ENCODE assay signal across 8 mouse cellular contexts in genomic region chr12:99640214-99641151, GRCm38 (mm10).
DNase-seq lines count a peak whose midpoint lies in the region; ATAC-seq and TF ChIP-seq lines count a peak whose summit lies in the region.

No protein-coding gene starts in this region.

- peak; percentile 73 for ATAC-seq in forebrain, embryonic 15.5 days (replicated peaks)
- no peak for ATAC-seq in intestine, embryonic 15.5 days

- no peak for TF ChIP-seq CTCF in cerebellum, adult 2 months (IDR thresholded peaks at IDR 0.05; ENCODE audit: borderline replicate concordance, insufficient read depth, low read depth, low read length)
- TF ChIP-seq CTCF in MEL (IDR thresholded peaks at IDR 0.05 in 2 of 3, conservative IDR thresholded peaks at IDR 0.05 in 1 of 3; ENCODE audit: control insufficient read depth in 1 of 3, insufficient read depth in 1 of 3, low read depth in 2 of 3, low read length in 3 of 3, poor library complexity in 1 of 3, severe bottlenecking in 1 of 3) = no peak
- TF ChIP-seq CTCF in small intestine, adult 2 months (IDR thresholded peaks at IDR 0.05; ENCODE audit: extremely low read depth, insufficient read length, insufficient replicate concordance, low read depth, low read length) = no peak

- no peaks in the 10 kb centered on the region for H3K79me2 ChIP-seq in MEL (ENCODE audit: control insufficient read depth, insufficient read depth, low read length, poor library complexity)

- peak overlapping the region; percentile 46 for H3K9ac ChIP-seq in MEL (ENCODE audit: control insufficient read depth, low read depth, low read length, poor library complexity, severe bottlenecking)
- H3K9ac ChIP-seq in forebrain, embryonic 15.5 days (replicated peaks) = peak overlapping the region; percentile 27; the same call in 1 of the 2 replicates
- no peak overlapping the region for H3K9ac ChIP-seq in intestine, embryonic 15.5 days

- TF ChIP-seq POLR2A in cerebellum, adult 2 months (IDR thresholded peaks at IDR 0.05; ENCODE audit: borderline replicate concordance, insufficient read depth, low read length) = no peak
- peak in 1 of 2 experiments; percentile 29; a peak in 1 of 4 replicates for TF ChIP-seq POLR2A in MEL (IDR thresholded peaks at IDR 0.05; ENCODE audit: control insufficient read depth in 1 of 2, insufficient read depth in 1 of 2, low read depth in 1 of 2, low read length in 2 of 2, poor library complexity in 1 of 2)
- no peak for TF ChIP-seq POLR2A in small intestine, adult 2 months (IDR thresholded peaks at IDR 0.05; ENCODE audit: low read depth, low read length)

- peak overlapping the region; percentile 30 for H3K4me3 ChIP-seq in cerebellum, adult 2 months (replicated peaks; ENCODE audit: insufficient read depth, low read depth, low read length)
- peak overlapping the region; percentile 48 to 62 for H3K4me3 ChIP-seq in MEL (ENCODE audit: control insufficient read depth in 1 of 2, insufficient read depth in 1 of 2, low read depth in 2 of 2, low read length in 2 of 2)
- peak overlapping the region; percentile 17 for H3K4me3 ChIP-seq in forebrain, embryonic 15.5 days
- no peak overlapping the region for H3K4me3 ChIP-seq in intestine, embryonic 15.5 days (replicated peaks)
- peak overlapping the region; percentile 43 for H3K4me3 ChIP-seq in small intestine, adult 2 months (ENCODE audit: low read depth, low read length)

- WGBS in cerebellum, adult 2 months = 23% methylated on average over 18 of the region's 18 CpGs
- WGBS in forebrain, embryonic 15.5 days = under 1% methylated on average over 18 of the region's 18 CpGs
- 32% methylated on average over 18 of the region's 18 CpGs for WGBS in intestine, embryonic 15.5 days
- 48% methylated on average over 18 of the region's 18 CpGs for WGBS in small intestine, adult 2 months

- no peaks in the 10 kb centered on the region for H3K9me3 ChIP-seq in MEL (replicated peaks; ENCODE audit: insufficient read depth, low read length)
- no peaks in the 10 kb centered on the region; the same call in 1 of the 2 replicates for H3K9me3 ChIP-seq in forebrain, embryonic 15.5 days
- H3K9me3 ChIP-seq in intestine, embryonic 15.5 days = no peaks in the 10 kb centered on the region

- no peak; a peak in 1 of 4 replicates for TF ChIP-seq EP300 in MEL (IDR thresholded peaks at IDR 0.05; ENCODE audit: low read depth in 1 of 2, low read length in 2 of 2)

- H3K4me2 ChIP-seq in forebrain, embryonic 15.5 days (replicated peaks) = peak overlapping the region; percentile 48
- H3K4me2 ChIP-seq in intestine, embryonic 15.5 days (replicated peaks) = peak overlapping the region; percentile 28

- no peaks in the 10 kb centered on the region for H3K27me3 ChIP-seq in cerebellum, adult 2 months (ENCODE audit: control insufficient read depth, insufficient read depth, low read length)
- H3K27me3 ChIP-seq in MEL (ENCODE audit: control insufficient read depth in 1 of 2, insufficient read depth in 2 of 2, low read length in 2 of 2) = no peaks in the 10 kb centered on the region
- no peaks in the 10 kb centered on the region for H3K27me3 ChIP-seq in forebrain, embryonic 15.5 days
- H3K27me3 ChIP-seq in intestine, embryonic 15.5 days (replicated peaks) = no peaks in the 10 kb centered on the region
- H3K27me3 ChIP-seq in small intestine, adult 2 months (ENCODE audit: control insufficient read depth, insufficient read depth, low read length) = no peaks in the 10 kb centered on the region

- TF ChIP-seq RAD21 in MEL (IDR thresholded peaks at IDR 0.05; ENCODE audit: low read depth, low read length) = no peak

- H3K36me3 ChIP-seq in MEL (ENCODE audit: control insufficient read depth in 1 of 2, insufficient read depth in 2 of 2, low read length in 2 of 2) = peaks cover 0 to 5% of the 10 kb centered on the region in 2 experiments; a peak in 2 of 4 replicates
- no peaks in the 10 kb centered on the region for H3K36me3 ChIP-seq in forebrain, embryonic 15.5 days
- H3K36me3 ChIP-seq in intestine, embryonic 15.5 days = no peaks in the 10 kb centered on the region
- no peaks in the 10 kb centered on the region for H3K36me3 ChIP-seq in small intestine, adult 2 months (ENCODE audit: control insufficient read depth, insufficient read depth, low read length)

- no peak for DNase-seq in cerebellum, adult 2 months
- DNase-seq in cerebellum, postnatal 36 days = no peak
- DNase-seq in MEL (ENCODE audit: low read depth, low spot score) = peak; percentile 74
- DNase-seq in lung, postnatal 36 days = peak; percentile 59
- no peak for DNase-seq in frontal cortex, postnatal 25 days (ENCODE audit: low spot score in 2 of 2)

- H3K4me1 ChIP-seq in cerebellum, adult 2 months (ENCODE audit: control insufficient read depth, insufficient read depth, low read length) = no peaks in the 10 kb centered on the region; the same call in 1 of the 2 replicates
- peaks cover 2 to 8% of the 10 kb centered on the region in 2 experiments for H3K4me1 ChIP-seq in MEL (ENCODE audit: control insufficient read depth in 1 of 2, insufficient read depth in 2 of 2, low read length in 2 of 2)
- H3K4me1 ChIP-seq in forebrain, embryonic 15.5 days = peaks cover 22% of the 10 kb centered on the region
- H3K4me1 ChIP-seq in intestine, embryonic 15.5 days (replicated peaks) = no peaks in the 10 kb centered on the region
- H3K4me1 ChIP-seq in small intestine, adult 2 months (ENCODE audit: control insufficient read depth, insufficient read depth, insufficient read length, low read length) = peaks cover 3% of the 10 kb centered on the region; the same call in 1 of the 2 replicates

- H3K27ac ChIP-seq in cerebellum, adult 2 months (ENCODE audit: insufficient read depth, low read length) = 0 out of 2 replicates have a peak overlapping the region, but pooled peaks have one; percentile 11
- H3K27ac ChIP-seq in MEL (ENCODE audit: control insufficient read depth, low read depth, low read length) = peak overlapping the region; percentile 76
- H3K27ac ChIP-seq in forebrain, embryonic 15.5 days (replicated peaks) = peak overlapping the region; percentile 66
- H3K27ac ChIP-seq in intestine, embryonic 15.5 days = no peak overlapping the region
- peak overlapping the region; percentile 54 for H3K27ac ChIP-seq in small intestine, adult 2 months (ENCODE audit: insufficient read depth, low read depth, low read length)

TF ChIP-seq in MEL, 35 proteins besides CTCF, POLR2A, EP300 and RAD21 (continues in another document):
- TF ChIP-seq MAFK (IDR thresholded peaks at IDR 0.05; ENCODE audit: borderline replicate concordance, low read depth, low read length) = no peak
- no peak for TF ChIP-seq ZMIZ1 (IDR thresholded peaks at IDR 0.05; ENCODE audit: low read depth, low read length)
- TF ChIP-seq ETS1 (IDR thresholded peaks at IDR 0.05; ENCODE audit: low read depth, low read length) = peak; percentile 36; the same call in 1 of the 2 replicates
- TF ChIP-seq KAT2A (conservative IDR thresholded peaks at IDR 0.05; ENCODE audit: low read depth, low read length) = no peak
- 0 out of 2 replicates have a peak, but pooled peaks have one; percentile 20 for TF ChIP-seq ELF1 (IDR thresholded peaks at IDR 0.05; ENCODE audit: low read depth, low read length)
- TF ChIP-seq TAL1 (IDR thresholded peaks at IDR 0.05; ENCODE audit: low read length) = no peak
- no peak for TF ChIP-seq TCF12 (IDR thresholded peaks at IDR 0.05; ENCODE audit: low read depth, low read length)
- no peak for TF ChIP-seq E2F4 (IDR thresholded peaks at IDR 0.05; ENCODE audit: borderline replicate concordance, low read depth, low read length)
- TF ChIP-seq USF1 (IDR thresholded peaks at IDR 0.05; ENCODE audit: low read depth, low read length) = no peak
- no peak for TF ChIP-seq RCOR1 (IDR thresholded peaks at IDR 0.05; ENCODE audit: low read depth, low read length)
- no peak for TF ChIP-seq MEF2A (IDR thresholded peaks at IDR 0.05; ENCODE audit: extremely low read depth, insufficient replicate concordance, low read depth, low read length, poor library complexity, severe bottlenecking)
- no peak for TF ChIP-seq NRF1 (IDR thresholded peaks at IDR 0.05; ENCODE audit: insufficient read depth, low read depth, low read length, poor library complexity, severe bottlenecking)
- no peak; the same call in 1 of the 2 replicates for TF ChIP-seq SMC3 (IDR thresholded peaks at IDR 0.05; ENCODE audit: low read depth, low read length)
- TF ChIP-seq USF2 (IDR thresholded peaks at IDR 0.05; ENCODE audit: borderline replicate concordance in 1 of 2, insufficient read depth in 1 of 2, low read depth in 1 of 2, low read length in 2 of 2) = no peak
- no peak for TF ChIP-seq MAX (IDR thresholded peaks at IDR 0.05; ENCODE audit: low read length)
- TF ChIP-seq POLR2AphosphoS5 (IDR thresholded peaks at IDR 0.05; ENCODE audit: borderline replicate concordance, low read depth, low read length) = no peak
- no peak for TF ChIP-seq JUND (IDR thresholded peaks at IDR 0.05; ENCODE audit: low read depth, low read length)
- TF ChIP-seq ZC3H11A (IDR thresholded peaks at IDR 0.05; ENCODE audit: low read depth, low read length) = peak; percentile 17; the same call in 1 of the 2 replicates
- TF ChIP-seq CHD2 (IDR thresholded peaks at IDR 0.05; ENCODE audit: low read length) = no peak
- 0 out of 2 replicates have a peak, but pooled peaks have one; percentile 68 for TF ChIP-seq MAZ (IDR thresholded peaks at IDR 0.05; ENCODE audit: low read depth, low read length)
- TF ChIP-seq POLR2AphosphoS2 (IDR thresholded peaks at IDR 0.05; ENCODE audit: low read length) = no peak
- TF ChIP-seq MYC (IDR thresholded peaks at IDR 0.05; ENCODE audit: low read depth, low read length) = no peak
- no peak for TF ChIP-seq ZKSCAN1 (IDR thresholded peaks at IDR 0.05; ENCODE audit: low read depth, low read length)
- TF ChIP-seq UBTF (IDR thresholded peaks at IDR 0.05; ENCODE audit: borderline replicate concordance, insufficient read depth, low read depth, low read length) = no peak
- TF ChIP-seq TBP (IDR thresholded peaks at IDR 0.05; ENCODE audit: low read depth, low read length) = no peak; the same call in 1 of the 2 replicates
- TF ChIP-seq ZNF384 (IDR thresholded peaks at IDR 0.05; ENCODE audit: low read depth, low read length) = no peak
- TF ChIP-seq NELFE (IDR thresholded peaks at IDR 0.05; ENCODE audit: low read depth, low read length) = 0 out of 2 replicates have a peak, but pooled peaks have one; percentile 51
- peak; percentile 35; the same call in 1 of the 2 replicates for TF ChIP-seq MXI1 (IDR thresholded peaks at IDR 0.05; ENCODE audit: low read depth, low read length)
- no peak for TF ChIP-seq GATA1 (IDR thresholded peaks at IDR 0.05; ENCODE audit: low read depth, low read length)
- no peak for TF ChIP-seq GABPA (IDR thresholded peaks at IDR 0.05; ENCODE audit: low read depth, low read length)
- peak; percentile 40; the same call in 1 of the 2 replicates for TF ChIP-seq HCFC1 (IDR thresholded peaks at IDR 0.05; ENCODE audit: low read depth, low read length)
- no peak for TF ChIP-seq MYB (IDR thresholded peaks at IDR 0.05; ENCODE audit: low read depth, low read length)
- no peak for TF ChIP-seq CHD1 (IDR thresholded peaks at IDR 0.05; ENCODE audit: low read depth, low read length)

Comparison
In these comparisons a context has a peak if more than half of its experiments do, and no peak if none do; other contexts are left out.
1. DNase-seq: peak in MEL (single experiment) and lung, postnatal 36 days (single experiment); none in cerebellum, adult 2 months (0 of 2), cerebellum, postnatal 36 days (0 of 2) and frontal cortex, postnatal 25 days (0 of 2).